Mouse (Mus musculus) gastrocnemius, adult 8-10 months (tissue): ENCODE results near the gene Mybph. TPM values are rescaled to one million over a fixed set of nuclear protein-coding genes. Genes with fewer than 3 reads are reported as not detected.
A peak's percentile ranks its signal among the peaks of the same experiment; 100 is the strongest.

Experiments
- DNase-seq, 2 experiments: peaks; one replicate each; pipeline ENCODE4 v3.0.0; 2022; ENCODE audit warnings: low spot score in 2 of 2
- total RNA-seq, 4 experiments: library from RNA; stranded (reverse); gene quantifications; 2 replicates each; pipeline ENCODE4 v1.2.4; 2022

Mybph gene
- total RNA-seq: 100 to 1,000 TPM; 239 to 486 (median 316) TPM

DNA sequence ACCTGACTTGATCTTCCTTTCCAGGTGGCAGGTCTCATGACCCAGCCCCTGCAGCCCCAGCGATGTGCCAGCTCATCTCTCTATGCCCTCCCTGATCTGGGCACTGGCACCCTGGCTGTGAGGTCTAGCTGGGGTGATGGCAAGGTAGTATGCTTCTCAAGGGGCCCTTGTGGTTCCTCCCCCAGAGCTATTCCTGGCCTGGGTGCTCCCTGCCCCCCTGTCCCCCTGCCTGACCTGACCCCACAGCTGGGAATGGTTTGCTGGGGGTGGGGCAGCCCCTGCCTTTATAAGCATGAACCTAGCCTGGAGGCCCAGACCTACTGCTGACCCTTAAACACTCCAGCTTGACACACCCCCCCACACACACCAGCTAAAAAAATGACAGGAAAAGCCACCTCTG lies at the start of gene Mybph:
Gene Mybph, plus strand, starts transcription at position 323 of the 400 bp plus-strand sequence.
- DNase-seq: peak; percentile 45 to 66

DNA sequence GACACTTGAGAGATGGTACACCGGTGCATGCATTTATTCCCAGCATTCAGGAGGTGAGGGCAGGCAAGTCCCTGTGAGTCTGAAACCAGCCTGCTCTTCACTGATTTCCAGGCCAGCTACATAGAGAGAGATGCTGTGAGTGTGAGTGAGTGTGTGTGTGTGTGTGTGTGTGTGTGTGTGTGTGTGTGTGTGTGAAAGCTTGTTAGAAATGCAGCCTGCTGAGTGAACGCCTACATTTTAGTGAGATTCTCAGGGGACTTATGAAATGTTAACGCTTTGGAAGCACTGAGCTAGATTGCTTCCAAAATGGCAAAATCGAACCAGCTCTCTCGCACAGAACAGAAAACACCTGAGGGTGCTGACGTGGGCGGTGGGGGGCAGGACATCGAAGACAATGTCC lies 47.2 kb upstream of the Mybph start:
- DNase-seq: no peak

GRCm38 (mm10) chr1:134150076-134150475 lies 43.2 kb upstream of the Mybph start:
- DNase-seq: no peak

DNA sequence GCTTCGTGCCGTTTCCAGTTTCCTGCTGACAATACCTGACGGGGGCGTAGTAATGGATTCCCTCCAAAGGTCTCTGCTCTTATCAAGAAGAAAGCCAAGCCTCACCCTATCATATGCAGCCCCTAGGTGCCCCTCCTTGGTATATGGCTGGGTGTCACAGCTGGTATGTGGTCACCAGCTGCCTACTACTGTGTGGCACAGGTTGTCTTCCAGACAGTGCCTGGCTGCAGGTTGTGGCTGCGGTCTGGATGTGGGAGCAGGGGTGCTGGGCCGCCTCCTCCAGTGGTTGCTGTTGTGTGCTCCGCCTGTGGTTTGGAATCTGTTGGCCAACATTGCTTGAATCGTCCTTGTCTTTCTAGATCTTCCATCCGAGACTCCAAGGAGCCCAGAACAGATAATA lies 42.5 kb upstream of the Mybph start:
- no peak for DNase-seq

DNA sequence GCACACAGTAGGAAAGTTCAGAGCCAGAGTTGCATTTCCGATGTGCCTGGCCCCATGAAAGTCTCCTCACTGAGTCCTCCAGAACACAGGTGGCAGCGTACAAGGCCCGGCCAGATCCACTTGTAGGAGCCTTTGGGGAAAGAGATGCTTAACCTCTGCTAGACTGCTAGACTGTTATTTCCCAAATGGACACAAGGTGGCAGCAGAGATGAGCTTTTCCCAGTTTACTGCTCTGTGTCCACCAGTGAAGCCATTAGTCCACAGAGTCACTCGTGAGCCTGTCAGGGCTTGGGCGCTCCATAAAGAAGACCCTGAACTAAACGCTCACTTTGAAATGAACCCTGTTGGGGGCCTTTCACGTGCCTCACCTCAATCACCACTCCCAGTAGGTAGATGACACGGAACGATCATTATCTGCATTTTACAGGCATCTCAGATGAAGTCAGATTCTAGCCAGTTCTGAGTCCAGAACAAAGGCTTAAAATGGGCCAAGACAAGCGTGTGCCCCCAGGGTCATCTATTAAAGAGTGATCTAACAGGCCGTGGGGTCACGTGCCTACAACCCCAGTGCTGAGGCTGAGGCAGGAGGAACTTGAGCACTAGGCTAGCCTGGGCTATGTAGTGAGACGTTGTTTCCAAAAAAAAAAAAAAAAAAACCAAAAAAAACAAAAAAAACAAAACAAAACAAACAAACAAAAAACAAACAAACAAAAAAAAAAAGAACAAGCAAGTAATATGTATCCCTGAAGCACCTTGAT lies 41.4 kb upstream of the Mybph start:
- peak; percentile 50 to 68 for DNase-seq

GRCm38 (mm10) chr1:134152626-134153590 lies 40.3 kb upstream of the Mybph start:
- DNase-seq: no peak

DNA sequence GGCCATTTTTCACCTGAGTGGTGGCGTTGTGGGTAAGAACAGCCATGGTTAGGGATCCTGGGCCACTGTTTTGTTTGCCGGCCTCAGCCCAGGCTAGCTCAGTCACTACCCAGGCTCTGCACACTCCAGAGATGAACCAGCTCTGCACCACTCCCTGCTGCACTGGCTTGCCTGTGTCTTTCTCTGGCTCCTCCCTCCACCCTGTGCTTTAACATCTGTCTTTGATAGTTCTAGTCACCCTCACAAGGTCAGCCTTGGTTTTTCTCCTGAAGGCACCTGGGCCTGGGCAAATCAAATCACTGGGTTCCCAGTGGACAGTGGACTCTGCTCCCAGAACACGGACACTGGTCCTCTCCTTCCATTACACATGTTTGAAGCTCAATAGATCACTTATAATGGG lies 39.1 kb upstream of the Mybph start:
- DNase-seq: no peak

- no peak for DNase-seq
Measured at GRCm38 (mm10) chr1:134154655-134155054, 38.6 kb upstream of the Mybph start.

DNA sequence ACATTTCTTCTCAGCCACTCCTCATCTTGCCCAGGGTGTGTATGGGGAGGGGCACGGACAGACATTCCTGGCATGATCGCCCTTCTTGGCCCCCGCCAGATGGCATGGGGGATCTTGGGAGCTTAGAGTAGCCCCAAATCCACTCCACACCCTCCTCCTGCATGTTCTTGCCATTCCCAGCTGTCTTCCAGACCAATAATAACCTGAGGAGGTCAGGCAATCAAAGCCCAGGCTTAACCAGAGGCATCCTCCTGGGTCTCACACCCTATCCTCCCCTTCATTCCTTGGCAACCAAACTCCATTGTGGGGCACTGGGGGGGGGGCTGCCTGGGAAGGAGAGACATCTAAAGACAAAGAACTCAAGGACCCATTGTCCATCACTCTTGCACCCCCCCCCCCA lies 32.8 kb upstream of the Mybph start:
- no peak for DNase-seq

- DNase-seq: no peak
Measured at GRCm38 (mm10) chr1:134161399-134161798, 31.8 kb upstream of the Mybph start.

GRCm38 (mm10) chr1:134162510-134163225 lies 30.6 kb upstream of the Mybph start:
- DNase-seq: no peak

- no peak for DNase-seq
Measured at GRCm38 (mm10) chr1:134163476-134163875, 29.8 kb upstream of the Mybph start.

DNA sequence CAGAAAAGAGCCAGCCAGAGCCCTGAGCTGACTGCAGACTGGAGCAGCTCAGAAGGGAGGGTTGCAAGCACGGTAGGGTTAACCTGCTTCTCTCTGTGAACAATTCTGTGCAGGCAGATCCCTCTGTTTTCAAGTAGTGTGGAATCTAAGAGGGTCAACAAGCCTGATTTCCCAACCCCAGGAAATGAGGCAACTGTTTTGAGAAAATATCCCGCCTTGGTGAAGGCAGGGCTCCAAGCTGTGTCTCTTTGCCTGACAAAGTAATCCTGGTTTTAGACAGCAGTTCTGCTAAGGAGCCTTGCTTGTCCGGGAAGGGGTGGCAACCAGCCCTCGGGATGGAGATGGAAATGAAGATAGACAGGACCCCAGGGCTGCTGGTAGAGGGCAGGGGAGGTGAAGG lies 28.8 kb upstream of the Mybph start:
- DNase-seq: no peak

DNA sequence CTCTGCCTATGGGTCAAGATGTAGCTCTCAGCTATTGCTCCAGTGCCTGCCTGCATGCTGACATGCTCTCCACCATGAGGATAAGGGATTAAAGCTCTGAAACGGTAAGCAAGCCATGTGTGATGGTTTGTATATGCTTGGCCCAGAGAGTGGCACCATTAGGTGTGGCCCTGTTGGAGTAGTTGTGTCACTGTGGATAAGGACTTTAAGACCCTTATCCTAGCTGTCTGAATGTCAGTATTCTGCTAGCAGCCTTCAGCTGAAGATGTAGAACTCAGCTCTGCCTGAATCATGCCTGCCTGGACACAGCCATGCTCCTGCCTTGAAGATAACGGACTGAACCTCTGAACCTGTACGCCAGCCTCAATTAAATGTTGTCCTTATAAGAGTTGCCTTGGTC lies 26.7 kb upstream of the Mybph start:
- no peak for DNase-seq

DNA sequence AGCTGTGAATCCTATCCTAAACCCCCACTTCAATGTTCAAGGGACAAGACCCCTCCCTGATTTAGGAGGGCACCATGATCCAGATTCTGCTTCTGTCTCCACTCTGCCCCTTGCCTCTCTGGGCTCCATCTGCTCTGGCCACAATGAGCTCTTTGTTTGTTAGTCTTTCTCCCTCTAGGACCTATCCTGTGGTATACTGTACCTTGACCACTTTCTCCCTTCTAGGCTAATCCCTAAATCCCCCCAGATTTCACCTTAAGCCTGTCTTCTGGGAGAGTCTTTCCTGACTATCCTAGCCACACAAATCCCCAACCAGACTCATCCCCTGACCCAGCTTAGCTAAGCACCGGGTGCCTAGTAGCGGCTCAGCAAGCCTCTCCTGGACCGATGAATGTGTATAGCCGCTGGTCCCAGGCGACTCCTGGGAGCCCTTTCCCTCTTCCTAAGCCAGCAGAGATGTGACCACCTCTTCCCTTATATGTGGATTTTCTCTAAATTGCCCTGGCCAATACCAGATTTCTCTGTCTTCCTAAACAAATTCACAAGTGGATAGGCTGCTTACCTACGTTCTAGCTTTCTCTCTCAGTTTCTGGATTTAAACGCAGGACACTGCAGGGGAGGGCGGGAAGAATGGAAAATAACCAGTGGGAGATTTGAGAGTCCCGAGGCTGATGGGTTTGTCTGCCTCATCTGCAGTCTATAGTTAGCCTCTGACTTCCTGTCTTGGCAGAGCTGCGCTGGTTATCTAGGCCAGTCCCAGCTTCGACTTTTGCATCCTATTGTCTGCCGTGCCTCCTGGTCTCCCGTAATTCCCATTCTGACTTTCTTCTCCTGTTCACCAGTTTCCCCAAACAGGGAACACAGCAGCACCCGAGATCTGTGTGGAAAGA lies 25.6 kb upstream of the Mybph start:
- peak in 1 of 2 experiments; percentile 27 for DNase-seq

DNA sequence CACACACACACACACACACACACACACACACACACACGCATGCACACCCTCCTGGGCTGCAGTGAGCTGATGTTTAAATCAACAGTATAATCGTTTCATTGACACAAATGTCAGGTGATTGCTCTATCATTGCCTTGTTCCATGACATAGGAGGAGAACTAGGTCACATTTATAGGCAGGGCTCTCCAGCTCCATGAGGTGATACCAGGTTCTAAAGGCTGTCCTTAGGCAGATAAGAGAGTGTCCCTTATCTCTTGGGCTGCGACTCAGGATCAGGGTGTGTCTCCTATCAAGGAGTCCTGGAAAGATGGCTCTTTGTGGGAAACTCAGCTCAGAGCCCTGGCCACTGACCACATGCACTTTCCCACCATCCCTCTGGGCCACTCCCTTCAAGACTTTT lies 24.7 kb upstream of the Mybph start:
- no peak for DNase-seq

GRCm38 (mm10) chr1:134168985-134169697 lies 24.1 kb upstream of the Mybph start:
- DNase-seq: no peak

DNA sequence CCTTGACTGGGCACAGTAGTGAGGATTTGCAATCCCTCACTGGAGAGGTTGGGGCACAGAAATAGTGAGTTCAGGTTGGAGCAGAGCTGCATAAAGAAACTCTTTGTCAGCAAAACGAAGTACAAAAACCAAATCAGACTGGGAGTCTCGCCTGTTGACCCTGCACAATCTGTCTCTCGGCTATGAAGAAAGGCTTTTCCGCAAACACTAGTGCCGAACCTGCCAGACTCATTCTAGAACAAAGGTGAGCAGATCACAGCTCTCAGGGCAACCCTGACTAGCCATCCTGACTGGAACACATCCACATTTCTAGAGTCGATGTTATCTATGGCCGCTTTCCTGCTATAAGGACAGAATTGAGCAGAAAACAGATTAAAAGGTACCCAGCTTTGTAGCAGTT lies 20.2 kb upstream of the Mybph start:
- no peak for DNase-seq

GRCm38 (mm10) chr1:134177976-134178375 lies 15.3 kb upstream of the Mybph start:
- no peak for DNase-seq

GRCm38 (mm10) chr1:134182025-134182424 lies 11.2 kb upstream of the Mybph start, which contains the start of gene Chil1:
Gene Chil1, plus strand, starts transcription at chr1:134182176.
- peak in 1 of 2 experiments; percentile 16 for DNase-seq
